Comparison of ENCODE assay signal across 8 mouse cellular contexts in genomic region chr4:72139475-72140120, GRCm38 (mm10).
DNase-seq lines count a peak whose midpoint lies in the region; ATAC-seq lines count a peak whose summit lies in the region.

No protein-coding gene starts in this region.

- H3K4me2 ChIP-seq in heart, embryonic 16.5 days (ENCODE audit: low read depth, low read length) = no peak overlapping the region
- H3K4me2 ChIP-seq in forebrain, embryonic 13.5 days = no peak overlapping the region

- no peak overlapping the region for H3K4me3 ChIP-seq in heart, embryonic 16.5 days (ENCODE audit: low read length)
- no peak overlapping the region for H3K4me3 ChIP-seq in forebrain, embryonic 13.5 days

- ATAC-seq in heart, embryonic 16.5 days (replicated peaks; ENCODE audit: extremely low read depth, insufficient read depth, low FRiP score) = peak; percentile 78
- ATAC-seq in forebrain, embryonic 13.5 days = peak; percentile 78
- ATAC-seq in erythroid progenitor cell, adult 5-6 weeks (replicated peaks; ENCODE audit: low FRiP score, poor library complexity, severe bottlenecking) = no peak

- peaks cover 3% of the 10 kb centered on the region; the same call in 1 of the 2 replicates for H3K4me1 ChIP-seq in heart, embryonic 16.5 days (ENCODE audit: control insufficient read depth, insufficient read depth, low read length)
- peaks cover 23% of the 10 kb centered on the region for H3K4me1 ChIP-seq in forebrain, embryonic 13.5 days

- DNase-seq in heart, adult 8-10 months (ENCODE audit: low spot score) = no peak
- DNase-seq in 3T3-L1 (ENCODE audit: low read depth, low spot score) = peak; percentile 2
- peak; percentile 51 to 59 for DNase-seq in layer of hippocampus, postnatal 10 days (ENCODE audit: low spot score in 2 of 2)
- DNase-seq in spleen, adult 12 weeks (ENCODE audit: low spot score) = no peak
- no peak for DNase-seq in frontal cortex, postnatal 36 days (ENCODE audit: low spot score in 2 of 2)

- no peaks in the 10 kb centered on the region for H3K27me3 ChIP-seq in heart, embryonic 16.5 days (ENCODE audit: control insufficient read depth, insufficient read depth, low read length)
- no peaks in the 10 kb centered on the region for H3K27me3 ChIP-seq in forebrain, embryonic 13.5 days

- 46% methylated on average over 11 of the region's 11 CpGs for WGBS in heart, embryonic 16.5 days
- WGBS in forebrain, embryonic 13.5 days = 49% methylated on average over 11 of the region's 11 CpGs

- peaks cover 3% of the 10 kb centered on the region; the same call in 1 of the 2 replicates for H3K36me3 ChIP-seq in heart, embryonic 16.5 days (ENCODE audit: control insufficient read depth, insufficient read depth)
- H3K36me3 ChIP-seq in forebrain, embryonic 13.5 days (ENCODE audit: poor library complexity, severe bottlenecking) = peaks cover 60% of the 10 kb centered on the region

- H3K27ac ChIP-seq in heart, embryonic 16.5 days (ENCODE audit: low read length) = no peak overlapping the region
- no peak overlapping the region for H3K27ac ChIP-seq in forebrain, embryonic 13.5 days

- H3K9me3 ChIP-seq in heart, embryonic 16.5 days (replicated peaks; ENCODE audit: control insufficient read depth, low read length) = no peaks in the 10 kb centered on the region
- no peaks in the 10 kb centered on the region for H3K9me3 ChIP-seq in forebrain, embryonic 13.5 days (replicated peaks)

- no peak overlapping the region for H3K9ac ChIP-seq in heart, embryonic 16.5 days (ENCODE audit: low read length)
- H3K9ac ChIP-seq in forebrain, embryonic 13.5 days = no peak overlapping the region

Comparison
In these comparisons a context has a peak if more than half of its experiments do, and no peak if none do; other contexts are left out.
1. DNase-seq: peak in 3T3-L1 (single experiment) and layer of hippocampus, postnatal 10 days (2 of 2); none in heart, adult 8-10 months (single experiment), spleen, adult 12 weeks (single experiment) and frontal cortex, postnatal 36 days (0 of 2).